Mouse (Mus musculus) right cerebral cortex, postnatal 10 days (tissue): ENCODE measurements at regions not wholly inside any gene's neighbourhood (a gene's known extent, or its start where the extent isn't known, plus 50 kb on each side); places are given as distances from the start of the nearest gene placed in this dataset.

Source experiments
- DNase-seq, 2 experiments: peaks; one replicate each; pipeline ENCODE4 v3.0.0; 2021; ENCODE audit warnings: low spot score in 2 of 2

GRCm38 (mm10) chr11:79881812-79882211, 80.4 kb downstream of the Utp6 start:
- no peak for DNase-seq

- DNase-seq, result no peak
Observed at GRCm38 (mm10) chr11:79878091-79878490, 84.1 kb downstream of the Utp6 start.

DNA sequence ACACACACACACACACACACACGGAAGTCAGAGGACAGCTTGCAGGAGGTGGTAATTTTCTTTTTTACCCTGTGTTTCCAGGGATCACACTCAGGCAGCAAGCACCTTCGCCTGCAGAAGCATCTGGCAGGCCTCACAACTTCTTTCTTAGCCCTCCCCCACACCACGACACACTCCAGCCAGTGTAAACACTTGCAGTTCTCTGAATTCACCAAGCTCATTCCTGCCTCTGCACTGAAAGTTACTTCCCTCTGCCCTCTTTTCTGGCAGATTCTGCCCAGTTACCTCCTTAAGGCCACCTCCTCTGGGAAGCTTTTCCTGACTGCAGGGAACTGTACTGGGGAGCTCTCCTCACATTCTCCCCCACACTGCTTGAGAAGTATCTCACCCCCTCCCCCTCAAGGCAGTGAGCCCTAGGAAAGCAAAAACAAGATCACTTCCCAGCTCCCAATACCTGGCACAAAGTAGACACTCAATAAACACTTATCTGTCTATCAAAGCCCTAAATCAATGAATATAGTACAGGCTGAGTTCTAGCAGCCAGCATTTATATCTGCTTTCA, 84.9 kb downstream of the Utp6 start:
- no peak for DNase-seq

DNA sequence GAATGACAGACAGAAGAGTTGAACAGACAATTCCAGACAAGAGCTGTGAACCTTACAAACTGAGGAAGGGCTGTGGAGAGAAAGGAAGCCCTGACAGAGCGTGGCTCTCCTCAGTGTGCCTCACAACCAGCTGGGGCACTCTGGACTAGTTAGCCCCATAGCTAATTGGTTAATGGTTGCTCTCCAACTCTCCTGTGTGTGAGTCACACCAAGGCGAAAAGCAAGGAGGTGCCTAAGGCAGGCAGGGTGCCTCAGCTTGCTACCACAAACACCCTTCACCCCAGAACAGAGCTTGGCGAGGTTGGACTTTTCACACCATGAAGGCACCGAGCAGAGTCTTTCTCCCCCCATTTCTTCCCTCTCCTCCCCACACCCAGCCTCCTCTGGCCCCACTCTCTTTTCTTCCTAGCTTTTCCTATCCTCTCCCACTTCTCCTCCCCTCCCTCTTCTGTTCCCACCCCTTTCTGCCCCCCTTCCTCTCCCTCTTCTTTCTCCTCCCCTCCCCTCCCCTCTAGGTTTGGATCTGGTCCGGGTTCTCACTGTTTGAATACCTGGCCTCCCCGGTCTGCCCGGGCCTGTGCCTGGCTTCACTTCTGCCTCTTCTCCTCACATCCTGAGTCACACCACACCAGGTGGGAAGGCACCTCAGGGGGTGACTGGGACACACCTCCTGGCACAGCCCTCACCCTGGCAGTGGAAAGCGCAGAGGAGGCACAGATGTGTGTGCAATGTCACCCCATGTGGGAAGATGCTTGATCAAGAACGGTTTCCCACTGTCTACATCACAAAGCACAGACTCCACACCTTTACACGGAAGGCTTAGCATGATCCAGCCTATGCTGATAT, 90.2 kb downstream of the Utp6 start:
- no peak for DNase-seq

GRCm38 (mm10) chr11:79870189-79870588, 92.0 kb downstream of the Utp6 start:
- DNase-seq, result no peak

GRCm38 (mm10) chr11:79869009-79869408, 93.2 kb downstream of the Utp6 start:
- DNase-seq, result no peak

- no peak for DNase-seq
Observed at GRCm38 (mm10) chr11:79864836-79865235, 97.4 kb downstream of the Utp6 start.

GRCm38 (mm10) chr11:79863487-79864175, 98.6 kb downstream of the Utp6 start:
- no peak for DNase-seq

- no peak for DNase-seq
Observed at GRCm38 (mm10) chr11:79860611-79861067, 101.6 kb downstream of the Utp6 start.

- peak; percentile 52 to 63 for DNase-seq
Observed at GRCm38 (mm10) chr11:79856376-79856775, 105.8 kb downstream of the Utp6 start.

- no peak for DNase-seq
Observed at GRCm38 (mm10) chr11:79849545-79849944, 112.6 kb downstream of the Utp6 start.

DNA sequence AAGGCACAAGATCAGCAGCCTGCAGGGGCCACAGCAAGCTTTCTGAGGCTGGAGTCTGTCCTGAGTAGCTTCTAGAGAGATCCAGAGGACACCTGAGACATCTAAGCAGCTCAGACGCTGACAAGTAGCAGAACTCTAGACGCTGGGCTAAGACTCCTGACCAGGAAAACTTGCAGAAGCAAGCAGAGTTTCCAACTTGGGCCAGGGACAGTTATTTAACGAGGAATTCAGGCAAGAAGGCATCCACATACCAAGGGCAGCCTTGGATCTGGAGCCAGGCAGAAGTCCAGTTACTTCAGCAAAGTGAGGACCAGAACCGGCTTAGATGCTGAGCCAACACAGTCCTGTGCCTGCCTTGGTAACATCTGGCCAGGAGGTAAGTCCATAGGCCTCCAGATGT, 117.8 kb downstream of the Utp6 start:
- DNase-seq, result no peak

DNA sequence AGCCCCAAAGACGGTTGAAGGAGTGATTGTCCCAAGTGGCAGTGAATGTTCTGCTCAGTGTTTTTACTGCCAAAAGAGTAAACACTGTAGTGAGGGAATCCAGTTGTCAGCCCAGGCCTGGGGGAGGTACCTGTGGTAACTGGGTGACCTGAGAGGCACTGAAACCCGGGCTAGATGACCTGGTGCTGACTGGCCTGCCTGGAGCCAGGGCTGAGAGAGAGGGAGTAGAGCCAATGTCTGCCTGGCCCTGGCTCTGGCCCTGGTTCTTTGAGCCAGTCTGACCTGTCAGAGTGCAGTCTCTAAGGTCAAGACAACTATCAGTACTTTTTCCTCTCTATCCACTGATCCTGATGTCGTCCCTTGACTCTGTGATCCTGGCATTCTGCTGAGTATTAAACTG, 119.2 kb downstream of the Utp6 start:
- DNase-seq, result no peak

DNA sequence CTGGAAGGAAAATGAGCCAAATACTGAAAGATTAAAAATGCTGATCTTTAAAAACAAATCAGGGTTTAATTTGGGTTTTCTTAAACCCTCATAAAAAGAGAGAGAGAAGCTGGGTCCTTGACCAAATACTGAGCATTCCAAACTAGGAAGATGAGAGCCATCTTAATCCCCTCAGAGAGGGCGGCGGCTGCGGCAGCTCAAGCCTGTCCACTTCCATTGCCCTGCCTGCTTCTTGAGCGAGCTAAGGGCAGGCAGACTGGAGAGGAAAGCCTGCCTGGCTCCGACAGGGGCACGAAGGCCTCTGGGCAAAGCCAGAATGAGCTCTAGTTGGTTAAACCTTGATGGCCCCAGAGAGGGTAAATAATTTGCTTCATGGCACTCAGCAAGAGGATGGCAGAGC, 122.2 kb downstream of the Utp6 start:
- DNase-seq, result no peak

DNA sequence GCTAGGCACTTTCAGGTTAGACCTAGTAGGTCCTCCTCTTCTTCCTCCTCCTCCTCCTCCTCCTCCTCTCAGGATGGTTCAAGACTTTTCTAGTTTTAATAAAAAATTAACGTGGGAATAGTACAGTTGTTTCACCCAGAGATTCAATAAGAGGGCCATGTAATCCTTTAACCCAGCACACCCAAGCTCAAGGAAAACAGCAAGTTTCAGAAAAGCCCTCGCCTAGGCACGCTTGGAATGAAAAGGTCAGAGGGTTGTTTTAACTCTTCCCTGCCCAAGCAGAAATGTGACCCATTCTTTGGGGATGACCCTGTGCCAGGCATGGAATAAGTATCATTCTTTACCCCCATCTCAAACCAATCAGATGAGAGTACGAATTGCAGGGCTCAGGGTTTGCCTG, 124.1 kb downstream of the Utp6 start:
- no peak for DNase-seq

DNA sequence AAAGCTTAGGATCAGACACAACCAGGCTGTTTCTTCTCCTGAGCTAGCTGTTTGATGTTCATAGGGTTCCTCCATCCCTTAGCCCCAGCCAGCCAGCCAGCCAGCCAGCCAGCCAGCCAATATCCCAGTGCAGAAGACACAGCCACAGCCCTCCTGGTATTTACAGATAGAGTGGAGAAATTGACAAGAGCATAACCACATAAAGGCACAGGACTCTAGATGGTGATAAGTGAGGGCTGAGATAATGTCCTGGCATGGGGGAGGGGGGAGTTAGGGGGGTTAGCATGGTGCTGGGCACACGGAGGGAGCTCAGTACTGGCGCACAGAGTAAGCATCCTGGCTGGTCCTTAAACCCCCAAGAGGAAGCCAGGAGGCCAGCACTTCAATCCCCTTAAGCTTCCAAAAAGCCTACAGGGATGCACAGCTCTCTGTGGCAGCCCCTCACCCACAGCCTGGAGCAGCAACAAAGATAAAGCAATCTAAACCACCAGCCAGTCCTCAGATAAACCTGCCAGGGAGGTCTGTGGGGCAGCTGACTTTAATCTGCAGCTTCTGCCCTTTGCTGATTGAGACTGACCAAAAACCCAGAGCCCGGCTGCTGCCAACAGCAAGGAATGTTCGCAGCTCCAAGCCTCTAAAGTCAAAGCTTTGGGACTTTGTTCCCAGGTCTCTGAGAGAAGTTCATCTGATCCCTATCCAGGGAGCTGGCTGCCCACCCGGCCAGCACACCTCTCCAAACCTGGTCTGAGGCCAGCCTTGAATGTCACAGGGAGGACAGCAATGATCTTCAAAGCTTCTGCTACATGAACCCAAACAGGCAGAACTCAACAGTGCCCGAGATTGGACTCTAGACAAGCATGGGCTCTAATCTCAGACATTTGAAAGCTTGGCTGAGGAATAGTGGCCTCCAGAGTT, 124.9 kb downstream of the Utp6 start:
- no peak for DNase-seq

- no peak for DNase-seq
Observed at GRCm38 (mm10) chr11:79835873-79836272, 126.3 kb downstream of the Utp6 start.

DNA sequence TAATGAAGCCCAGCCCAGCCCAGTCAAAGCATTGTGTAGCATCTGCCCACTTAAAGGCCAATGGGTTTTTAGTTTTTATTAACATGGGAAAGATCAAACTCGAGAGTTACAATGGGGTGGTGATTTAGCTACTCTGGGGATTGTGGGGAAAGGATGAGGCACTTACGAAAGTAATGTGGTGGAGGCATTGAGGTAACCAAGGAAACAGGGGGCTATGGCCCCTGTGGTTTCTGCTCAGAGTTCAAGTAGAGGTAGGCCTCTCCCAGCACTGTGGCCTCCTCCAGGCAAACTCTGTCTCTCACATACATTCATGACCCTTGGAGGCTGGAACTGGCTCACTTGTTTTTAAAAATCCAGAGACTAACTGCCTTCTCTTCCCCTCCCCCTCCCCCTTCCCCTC, 128.4 kb downstream of the Utp6 start:
- no peak for DNase-seq

- DNase-seq, result no peak
Observed at GRCm38 (mm10) chr11:79831591-79832320, 130.4 kb downstream of the Utp6 start.

DNA sequence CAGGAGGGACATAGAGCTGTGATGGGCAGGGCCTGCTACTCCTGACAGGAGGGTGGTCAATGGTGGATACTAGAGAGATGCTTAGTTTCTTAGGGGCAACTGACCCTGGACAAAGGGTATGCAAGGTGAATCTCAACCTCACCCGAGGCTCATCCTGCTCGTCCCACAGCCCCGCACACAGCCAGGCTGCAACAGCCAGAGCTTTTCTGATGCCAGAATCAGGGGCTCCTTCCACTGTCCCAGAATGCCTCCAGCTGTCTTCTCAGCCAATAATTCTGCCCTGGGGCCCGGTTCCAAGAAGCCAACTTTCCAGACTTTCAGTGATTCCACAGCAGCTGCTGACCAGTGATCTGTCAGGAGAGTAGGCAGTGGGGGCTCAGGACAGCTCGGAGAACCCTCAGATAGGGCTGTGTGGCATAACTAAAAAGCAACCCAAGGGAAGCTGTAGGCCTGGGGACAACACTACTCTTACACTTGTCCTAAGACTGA, 131.6 kb downstream of the Utp6 start:
- no peak for DNase-seq

DNA sequence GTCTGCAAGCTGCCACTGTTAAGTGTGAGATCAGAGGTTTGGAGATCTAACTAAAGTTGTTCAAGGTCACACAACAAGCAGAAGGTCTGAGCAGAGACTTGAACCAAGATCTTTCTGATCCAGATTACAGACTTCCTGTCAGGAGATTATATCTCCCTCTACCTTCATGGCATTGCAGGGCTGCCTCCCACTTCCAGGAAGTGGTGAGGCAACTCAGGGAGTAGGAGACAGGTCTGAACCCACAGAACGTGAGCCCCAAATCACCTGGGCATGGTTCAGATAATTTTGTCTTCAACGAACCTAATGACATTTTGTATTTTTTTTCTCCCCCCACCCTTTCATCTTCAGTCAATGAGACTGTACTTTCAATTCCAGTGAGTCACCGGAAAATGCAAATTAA, 135.2 kb downstream of the Utp6 start:
- no peak for DNase-seq
